Mouse (Mus musculus) layer of hippocampus, postnatal 36 days (tissue): ENCODE measurements around the gene Sbno1. TPM values are rescaled to one million over a fixed set of nuclear protein-coding genes. Genes with fewer than 3 reads are reported as not detected.
"Not testable (repeated sequence)": the region's sequence is repeated elsewhere in the genome, so short reads cannot be mapped to it uniquely, and the experiment has no call there.

Experiments
- DNase-seq, 2 experiments: peaks; one replicate each; pipeline ENCODE4 v3.0.0; 2022
- total RNA-seq, 2 experiments: library from RNA; stranded (reverse); gene quantifications; 2 replicates each; pipeline ENCODE4 v1.2.3; 2021

Sbno1 gene
- total RNA-seq: 100 to 1,000 TPM; 148 to 157 TPM

DNA sequence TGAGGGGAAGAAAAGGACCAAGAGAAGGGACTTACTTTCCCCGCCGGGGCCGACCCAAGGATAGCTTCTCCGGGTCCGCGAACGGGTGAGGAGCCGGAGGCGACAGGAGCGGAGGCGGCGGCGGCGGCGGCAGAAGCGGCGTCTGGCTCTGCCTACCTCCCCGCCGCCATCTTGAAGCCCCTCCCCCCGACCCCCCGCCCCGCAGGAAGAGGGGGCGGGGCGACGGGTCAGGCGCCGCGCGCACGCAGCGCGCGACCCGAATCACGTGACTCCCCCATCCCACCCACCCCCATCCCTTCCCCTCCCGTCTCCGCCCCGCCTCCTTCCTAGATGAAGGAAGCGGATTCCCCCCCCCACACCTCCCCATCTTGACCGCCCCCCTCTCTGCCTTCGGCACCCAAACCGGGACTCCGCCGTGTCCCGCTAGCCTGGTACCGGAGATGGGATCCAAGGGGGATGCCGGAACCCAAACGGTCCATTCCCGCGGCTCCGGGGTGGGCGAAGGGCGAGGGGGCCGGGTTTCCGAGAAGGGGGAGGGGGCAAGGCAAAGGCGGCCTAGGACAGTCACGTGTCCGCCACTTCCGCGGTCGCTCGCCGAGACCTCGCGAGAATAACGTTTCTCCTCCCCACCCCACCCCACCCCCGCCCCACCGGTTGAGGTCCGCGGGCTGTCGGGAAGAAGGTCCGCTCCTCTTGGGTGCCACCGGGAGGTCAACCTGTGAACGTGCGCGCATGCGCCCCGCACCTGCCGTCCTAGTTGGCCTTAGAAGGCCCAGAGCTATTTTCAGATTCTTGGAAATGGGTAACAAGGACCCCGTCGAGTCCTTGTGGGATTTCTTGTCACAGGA is at the start of gene Sbno1:
Sbno1 (minus strand) TSS at position 590 of the 848 bp plus-strand sequence.
- peak; percentile 89 to 90 for DNase-seq

DNA sequence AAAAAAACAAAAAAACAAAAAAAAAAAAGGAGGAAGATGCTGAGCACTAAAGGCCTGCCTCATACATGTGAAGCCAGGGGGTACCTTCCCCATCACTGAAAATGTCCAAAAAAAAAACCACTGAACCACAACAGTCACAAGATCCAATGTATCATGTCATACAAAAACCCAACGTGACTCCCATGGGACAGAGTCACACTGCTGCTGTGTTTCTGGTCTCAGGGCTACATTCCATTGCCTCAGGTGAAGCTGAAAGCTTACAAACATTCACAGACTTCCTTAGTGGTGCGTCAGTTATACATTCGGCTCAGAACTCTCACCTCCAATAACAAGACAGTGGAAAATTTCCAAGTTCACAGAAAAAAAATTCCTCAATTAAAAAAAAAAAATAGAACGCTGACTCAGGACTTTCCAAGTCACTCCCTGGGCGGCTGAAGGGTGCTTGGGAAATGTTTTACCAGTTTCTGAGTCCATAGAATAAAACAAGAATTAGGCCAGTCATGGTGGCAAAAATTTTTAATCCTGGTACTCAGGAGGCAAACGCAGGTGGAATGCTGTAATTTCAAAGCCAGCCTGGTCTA is 44.9 kb upstream of the Sbno1 start:
- DNase-seq: no peak

DNA sequence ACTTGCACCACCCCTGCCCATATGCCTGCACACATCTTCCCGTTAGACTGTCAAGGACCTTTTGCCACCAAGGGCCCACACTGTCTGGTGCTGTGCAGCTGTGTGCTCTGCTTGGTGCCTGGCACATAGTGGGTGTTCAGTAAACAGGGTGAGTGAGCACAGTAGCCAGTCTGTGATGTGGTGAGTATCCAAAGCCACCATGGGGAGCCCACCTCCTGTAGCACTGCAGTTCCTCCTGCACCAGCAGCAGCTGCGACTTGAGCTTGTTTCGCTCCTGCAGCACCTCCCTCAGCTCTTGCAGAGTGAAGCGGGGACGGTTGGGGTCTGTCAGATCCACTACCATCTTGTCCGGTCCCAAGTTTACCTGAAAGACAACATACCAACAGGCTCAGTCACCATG is 43.7 kb upstream of the Sbno1 start:
- no peak for DNase-seq

DNA sequence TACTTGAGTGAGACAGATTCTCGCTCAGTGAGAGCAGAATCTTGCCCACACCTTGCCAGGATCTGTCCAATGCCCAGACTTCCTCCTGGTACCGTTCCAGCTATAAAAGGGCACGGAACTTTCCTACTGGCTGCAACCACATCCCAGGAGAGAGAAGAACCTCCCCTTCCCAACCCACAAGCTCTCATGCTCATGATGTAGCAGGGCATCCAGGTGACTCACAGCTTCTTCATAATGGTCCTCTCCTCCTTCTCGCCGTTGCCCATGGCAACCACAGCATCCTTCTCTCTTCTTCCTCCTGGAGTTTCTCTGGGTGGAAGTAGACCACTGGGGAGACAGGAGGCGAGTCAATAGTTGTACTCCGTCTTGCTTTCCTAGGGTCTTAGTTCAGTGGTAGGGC is 42.6 kb upstream of the Sbno1 start:
- DNase-seq: no peak

DNA sequence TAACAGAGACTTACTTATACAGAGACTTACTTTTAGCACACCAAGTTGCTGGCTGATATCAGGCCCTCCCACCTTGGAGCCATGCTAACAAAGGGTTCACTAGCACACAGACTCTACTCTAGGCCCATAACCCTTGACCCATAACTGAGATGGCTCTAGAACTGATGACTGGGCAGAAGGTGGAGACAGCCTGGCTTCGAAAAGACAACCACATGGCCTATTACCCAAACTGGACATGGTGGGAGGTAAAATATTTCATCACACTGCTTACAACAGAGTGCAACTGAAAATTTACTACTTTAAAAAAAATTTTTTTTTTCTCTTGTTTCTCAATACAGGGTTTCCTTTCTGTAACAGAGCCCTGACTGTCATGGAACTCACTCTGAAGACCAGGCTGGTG is 42.0 kb upstream of the Sbno1 start:
- DNase-seq: no peak

DNA sequence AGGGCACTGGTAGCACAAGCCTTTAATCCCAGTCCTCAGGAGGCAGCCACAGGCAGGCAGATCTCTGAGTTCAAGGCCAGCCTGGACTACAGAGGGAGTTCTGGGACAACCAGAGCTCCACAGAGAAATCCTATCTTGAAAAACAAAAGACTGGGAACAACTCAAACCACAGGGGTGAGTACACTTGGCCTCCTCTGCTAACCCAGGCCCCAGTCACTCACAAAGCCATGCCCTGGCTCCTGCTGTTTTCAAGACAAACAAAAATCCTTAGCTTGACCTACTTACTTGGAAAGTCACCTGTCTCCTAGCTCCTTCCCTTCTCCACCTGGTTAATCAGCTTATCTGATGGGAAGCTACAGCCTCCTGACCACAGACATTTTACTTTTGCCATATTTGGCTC is 39.1 kb upstream of the Sbno1 start:
- DNase-seq: no peak

DNA sequence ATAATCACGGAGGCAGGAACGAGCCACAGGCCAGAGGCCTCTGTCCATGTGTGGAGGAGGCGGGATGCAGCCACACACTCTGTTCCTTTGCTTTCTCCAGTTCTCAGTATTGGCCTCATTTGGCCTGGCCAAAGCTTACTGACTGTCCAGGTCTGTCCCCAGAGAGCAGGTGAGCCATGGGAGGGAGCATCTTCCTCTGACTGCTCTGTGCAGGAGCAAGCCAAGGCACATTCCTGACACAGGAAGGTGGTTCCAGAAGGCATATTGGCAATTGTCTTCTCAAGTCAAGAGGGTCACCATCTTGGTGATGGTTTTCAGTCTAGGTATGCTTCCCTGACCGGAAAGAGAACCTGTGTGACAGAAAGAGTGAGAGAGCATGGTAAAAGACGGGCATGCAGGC is 37.7 kb upstream of the Sbno1 start:
- DNase-seq: no peak

DNA sequence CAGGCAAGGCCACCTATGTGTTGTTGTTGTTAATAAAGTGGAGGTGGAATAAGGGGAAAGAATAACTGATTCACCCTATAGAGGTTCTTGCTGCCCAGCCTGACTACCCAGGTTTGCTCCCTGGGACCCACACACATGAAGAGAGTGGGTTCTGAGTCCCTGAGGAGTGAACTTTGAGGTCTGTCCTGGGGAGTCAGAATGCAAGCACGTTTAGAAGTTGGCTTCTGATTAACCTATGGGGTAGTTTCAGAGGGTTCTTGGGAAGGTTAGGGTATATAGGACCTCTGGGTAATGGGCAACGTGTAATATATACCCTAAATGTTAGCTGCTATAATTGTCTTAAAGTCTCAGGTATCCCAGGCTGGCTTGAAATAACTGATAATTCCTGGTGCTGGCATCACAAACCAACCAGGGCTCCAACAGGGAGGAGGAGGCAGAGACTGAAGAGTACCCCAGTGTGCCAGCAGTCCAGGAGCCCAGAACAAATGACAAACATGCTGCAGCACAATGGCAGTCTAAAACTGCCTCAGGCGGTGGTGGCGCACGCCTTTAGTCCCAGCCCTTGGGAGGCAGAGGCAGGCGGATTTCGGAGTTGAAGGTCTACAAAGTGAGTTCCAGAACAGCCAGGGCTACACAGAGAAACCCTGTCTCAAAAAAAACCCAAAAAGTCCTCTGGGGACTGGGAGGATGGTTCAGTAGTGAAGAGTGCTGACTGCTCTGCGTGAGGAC is 36.7 kb upstream of the Sbno1 start:
- no peak for DNase-seq

DNA sequence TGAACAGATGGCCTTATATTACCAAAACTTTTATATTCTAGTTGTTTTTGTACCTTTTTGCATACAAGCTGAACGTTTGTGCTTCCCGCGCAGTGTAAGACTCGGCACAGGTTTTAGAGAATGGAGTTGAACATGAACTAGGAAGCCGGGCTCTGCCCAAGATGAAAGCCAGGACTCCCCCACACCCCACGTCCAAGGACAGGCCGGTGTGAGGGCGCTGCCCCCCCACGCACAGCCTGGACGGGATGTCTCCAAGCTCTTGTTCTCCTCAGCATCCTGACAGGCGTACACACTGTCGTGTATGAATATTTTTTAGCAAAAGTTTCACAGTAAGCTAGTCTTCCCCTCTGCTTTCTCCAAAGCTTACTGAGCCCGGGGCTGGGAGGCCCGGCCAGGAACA is 35.1 kb upstream of the Sbno1 start:
- DNase-seq: not testable (repeated sequence)

DNA sequence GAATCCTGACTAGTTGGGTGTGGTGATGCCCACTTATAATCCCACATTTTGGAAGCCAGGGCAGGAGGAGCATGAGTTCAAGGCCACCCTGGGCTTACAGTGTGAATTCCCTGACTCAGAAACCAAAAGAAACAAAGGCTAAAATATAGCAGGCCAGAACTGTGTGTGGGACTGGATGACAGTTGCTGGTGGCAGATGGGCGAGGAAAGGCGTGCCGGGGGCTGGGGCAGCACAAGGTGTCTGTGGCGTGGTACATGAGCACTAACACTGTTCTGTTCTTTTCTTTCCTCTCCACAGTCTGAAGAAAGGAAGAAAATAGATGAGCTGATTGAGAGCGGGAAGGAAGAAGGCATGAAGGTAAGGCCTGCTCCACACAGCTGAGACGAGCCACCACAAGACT is 31.0 kb upstream of the Sbno1 start:
- DNase-seq: no peak

DNA sequence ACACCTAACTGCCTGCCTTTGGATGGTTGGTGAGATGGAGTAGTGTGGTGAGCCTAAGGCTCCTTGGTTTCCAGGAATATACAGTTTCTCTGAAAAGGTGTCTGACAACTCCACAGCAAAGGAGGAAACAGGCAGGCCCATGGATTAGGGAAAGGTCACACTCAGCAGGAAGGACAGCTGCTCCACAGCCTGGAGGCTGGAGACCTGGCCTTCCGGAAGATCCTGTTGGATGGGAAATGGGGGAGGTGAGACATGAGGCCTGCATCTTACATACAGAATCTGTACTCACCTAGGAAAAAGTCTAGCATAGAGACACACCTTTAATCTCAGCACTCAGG is 28.2 kb upstream of the Sbno1 start:
- no peak for DNase-seq

DNA sequence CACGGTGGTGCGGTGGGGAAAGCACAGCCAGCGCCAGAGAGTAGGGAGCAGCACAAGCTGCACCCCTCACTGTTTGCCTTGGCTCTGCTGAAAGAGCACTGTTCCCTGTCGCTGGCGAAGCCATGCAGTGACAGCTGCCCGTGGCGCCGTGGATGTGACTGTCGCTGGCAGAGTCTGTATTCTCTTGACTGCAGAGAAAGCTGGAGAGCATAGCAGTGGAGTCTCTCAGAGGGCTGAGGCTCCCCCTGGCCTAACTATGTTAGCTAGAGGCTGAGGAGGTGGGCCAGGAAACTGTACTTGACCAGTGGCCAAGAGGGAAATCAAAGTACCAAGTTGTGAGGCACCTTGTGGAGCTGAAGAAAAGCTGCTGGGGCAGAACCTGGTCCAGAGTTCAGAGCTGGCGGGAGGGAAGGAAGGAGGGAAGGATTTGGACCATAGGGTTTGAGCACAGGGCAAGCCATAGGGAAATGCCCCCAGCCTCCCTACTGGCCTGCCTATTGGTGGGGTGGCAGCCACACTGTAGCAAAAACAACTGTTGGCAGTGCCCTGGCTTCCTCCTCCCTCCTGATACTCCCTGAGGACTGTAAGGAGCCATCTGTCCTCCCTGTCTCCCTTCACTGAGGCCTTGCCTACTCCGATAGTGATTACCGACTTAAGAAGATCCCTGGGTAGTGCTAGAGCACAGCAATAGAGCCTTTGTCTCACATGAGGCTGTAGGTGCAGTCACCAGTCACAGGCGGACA is 27.7 kb upstream of the Sbno1 start:
- peak; percentile 82 to 83 for DNase-seq

DNA sequence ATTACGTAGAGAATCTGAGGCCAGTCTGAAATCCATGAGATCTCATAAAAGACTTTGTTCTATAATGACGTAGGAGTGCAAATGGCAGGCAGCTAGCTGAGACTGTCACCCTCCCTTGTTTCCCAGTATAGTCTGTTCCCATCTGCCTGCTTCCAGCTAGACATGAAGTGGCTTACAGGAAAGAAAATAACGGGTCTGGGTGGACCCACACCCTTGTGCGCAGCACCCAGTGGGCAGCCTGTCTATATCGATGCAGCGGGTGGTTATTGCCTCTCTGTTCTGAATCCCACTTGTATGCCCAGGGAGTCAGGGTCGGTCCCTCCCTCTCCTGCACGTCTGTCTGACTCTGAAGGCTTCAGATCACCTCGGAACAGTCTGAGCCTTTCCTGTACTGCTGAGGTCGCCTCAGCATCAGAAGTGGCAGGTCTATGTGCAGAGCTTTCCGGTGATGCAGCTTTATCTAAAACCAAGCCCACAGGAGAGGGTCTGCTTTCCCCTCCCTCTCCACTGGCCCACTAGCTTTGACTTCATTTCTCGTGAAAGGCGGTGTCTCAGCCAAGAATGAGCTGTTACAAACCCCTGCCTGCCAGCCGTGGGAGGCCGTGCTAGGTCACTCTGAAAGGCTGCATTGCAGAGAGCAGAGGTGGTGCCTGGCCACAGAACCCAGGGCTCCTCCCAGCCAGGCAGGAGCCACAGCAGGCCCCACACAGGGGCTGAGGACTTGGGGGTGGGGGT is 26.9 kb upstream of the Sbno1 start:
- DNase-seq: peak; percentile 53 to 62

DNA sequence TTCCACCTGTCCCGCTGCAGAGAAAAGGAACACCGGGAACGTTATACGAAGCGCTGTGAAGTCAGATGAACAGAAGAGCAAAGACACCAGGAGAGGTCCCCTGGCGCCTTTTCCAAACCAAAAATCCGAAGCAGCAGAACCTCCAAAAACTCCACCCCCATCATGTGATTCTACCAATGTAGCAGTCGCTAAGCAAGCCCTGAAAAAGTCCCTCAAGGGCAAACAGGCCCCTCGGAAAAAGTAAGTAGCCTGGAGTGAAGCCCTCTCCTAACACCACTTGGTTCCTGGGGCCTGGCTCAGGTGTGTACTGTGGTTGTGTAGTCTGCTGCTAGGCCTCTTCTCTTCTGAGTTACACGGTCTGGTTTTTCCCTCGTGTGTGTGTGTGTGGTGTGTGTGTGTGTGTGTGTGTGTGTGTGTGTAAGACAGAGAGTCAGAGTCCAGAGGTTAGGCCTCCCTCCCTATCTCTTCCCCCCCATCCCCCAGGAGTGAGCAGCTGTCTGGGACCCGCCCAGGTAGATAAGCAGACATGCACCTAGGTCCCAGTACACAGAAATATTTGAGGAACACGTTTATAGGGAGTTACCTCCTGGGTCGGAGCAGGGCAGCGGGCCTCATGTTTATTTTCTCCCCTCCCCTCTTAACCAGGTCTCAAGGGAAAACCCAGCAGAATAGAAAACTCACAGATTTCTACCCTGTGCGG is 25.0 kb upstream of the Sbno1 start:
- DNase-seq: no peak

DNA sequence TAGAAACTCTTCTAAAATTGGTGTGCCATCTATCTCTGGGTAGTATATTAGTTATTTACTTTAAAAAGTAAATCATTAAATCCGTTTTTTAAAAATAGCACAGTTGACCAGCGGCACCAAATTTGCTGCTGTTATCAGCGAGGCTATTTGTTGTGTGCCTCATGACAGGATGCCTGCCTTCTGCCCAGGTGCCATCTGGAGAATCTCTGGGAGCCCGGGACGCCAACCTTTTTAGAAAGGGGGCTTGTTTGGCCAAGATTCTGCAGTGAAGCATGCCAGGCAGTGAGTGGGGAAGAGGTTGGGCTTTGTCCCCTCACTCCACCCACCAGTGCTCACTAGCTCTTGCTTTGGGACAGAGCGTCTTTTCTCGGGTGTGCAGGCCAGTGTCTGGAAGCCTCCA is 24.2 kb upstream of the Sbno1 start:
- DNase-seq: no peak

DNA sequence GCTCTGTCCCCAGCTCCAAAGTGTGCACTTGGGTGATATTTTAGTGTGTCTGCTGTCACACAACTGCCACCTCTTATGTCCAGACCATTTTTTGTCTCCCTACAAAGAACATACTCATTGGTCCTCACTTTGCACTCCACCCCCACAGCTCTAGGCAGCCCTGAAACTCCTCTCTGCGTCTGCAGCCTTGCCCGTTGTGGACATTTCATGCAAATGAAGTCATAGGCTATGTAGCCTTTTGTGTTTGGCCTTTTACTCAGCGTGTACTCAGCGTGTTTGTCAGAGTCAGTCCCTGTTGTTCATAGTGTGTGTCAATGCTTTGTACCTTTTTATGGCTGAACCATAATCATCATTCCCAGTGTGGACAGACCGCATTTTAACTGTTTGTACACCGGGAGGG is 23.7 kb upstream of the Sbno1 start:
- no peak for DNase-seq

DNA sequence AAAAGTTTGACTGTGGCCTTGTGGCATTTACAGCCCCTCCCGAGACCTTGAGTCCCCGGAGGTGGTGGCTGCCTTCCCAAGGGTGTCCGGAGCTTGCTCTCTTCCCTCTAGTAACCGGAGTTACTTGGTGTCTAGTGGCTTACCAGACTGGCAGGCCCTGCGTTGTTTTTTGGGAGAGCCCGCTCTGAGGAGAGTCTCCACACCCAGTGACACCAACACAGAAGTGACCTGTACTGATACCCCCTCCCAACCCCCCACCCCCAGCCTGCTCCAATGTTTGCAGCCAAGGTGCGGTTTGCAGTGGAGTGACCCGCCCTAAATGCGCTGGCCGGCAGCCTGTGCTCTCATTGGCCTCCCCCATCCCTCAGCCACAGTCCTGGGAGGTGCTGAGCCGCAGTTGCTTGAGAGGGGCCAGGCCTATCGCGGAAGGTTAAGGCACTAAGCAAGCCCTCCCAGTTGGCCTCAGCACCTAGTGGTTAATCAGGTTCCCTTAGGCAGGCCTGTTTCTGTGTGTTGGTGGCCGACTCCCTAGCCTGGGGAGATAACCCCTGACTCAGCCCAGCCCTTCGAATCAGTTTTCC is 20.6 kb upstream of the Sbno1 start:
- DNase-seq: no peak

DNA sequence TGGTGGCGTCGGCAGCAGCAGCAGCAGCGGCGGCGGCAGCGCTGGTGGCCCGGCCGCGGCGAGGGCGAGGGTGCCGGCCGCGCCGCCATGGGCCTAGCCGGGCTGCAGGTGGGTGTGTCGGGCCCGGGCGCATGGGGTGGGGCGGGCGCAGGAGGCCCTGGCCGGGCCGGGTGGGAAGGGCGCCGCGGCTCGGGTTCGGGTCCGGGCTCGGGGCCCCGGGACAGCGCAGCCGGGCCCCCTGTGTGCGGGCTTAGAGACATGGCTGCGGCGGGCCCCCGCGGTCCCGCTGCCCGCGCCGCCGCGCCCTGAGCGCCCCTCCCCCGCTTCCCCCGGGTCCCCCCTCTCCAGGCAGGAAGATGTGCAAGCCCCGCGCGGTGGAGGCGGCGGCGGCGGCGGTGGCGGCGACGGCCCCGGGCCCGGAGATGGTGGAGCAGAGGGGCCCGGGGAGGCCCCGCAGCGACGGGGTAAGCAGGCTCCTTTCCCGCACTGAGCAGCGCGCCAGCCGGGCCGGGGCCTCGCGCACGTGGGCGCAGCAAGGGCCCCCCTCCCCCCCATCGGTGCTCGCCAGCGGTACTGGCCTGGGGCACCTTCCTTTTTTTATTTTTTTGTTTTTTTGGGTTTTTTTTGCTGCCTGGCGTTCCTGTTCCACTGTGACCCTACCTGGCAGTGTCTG is 20.0 kb upstream of the Sbno1 start:
- no peak for DNase-seq

DNA sequence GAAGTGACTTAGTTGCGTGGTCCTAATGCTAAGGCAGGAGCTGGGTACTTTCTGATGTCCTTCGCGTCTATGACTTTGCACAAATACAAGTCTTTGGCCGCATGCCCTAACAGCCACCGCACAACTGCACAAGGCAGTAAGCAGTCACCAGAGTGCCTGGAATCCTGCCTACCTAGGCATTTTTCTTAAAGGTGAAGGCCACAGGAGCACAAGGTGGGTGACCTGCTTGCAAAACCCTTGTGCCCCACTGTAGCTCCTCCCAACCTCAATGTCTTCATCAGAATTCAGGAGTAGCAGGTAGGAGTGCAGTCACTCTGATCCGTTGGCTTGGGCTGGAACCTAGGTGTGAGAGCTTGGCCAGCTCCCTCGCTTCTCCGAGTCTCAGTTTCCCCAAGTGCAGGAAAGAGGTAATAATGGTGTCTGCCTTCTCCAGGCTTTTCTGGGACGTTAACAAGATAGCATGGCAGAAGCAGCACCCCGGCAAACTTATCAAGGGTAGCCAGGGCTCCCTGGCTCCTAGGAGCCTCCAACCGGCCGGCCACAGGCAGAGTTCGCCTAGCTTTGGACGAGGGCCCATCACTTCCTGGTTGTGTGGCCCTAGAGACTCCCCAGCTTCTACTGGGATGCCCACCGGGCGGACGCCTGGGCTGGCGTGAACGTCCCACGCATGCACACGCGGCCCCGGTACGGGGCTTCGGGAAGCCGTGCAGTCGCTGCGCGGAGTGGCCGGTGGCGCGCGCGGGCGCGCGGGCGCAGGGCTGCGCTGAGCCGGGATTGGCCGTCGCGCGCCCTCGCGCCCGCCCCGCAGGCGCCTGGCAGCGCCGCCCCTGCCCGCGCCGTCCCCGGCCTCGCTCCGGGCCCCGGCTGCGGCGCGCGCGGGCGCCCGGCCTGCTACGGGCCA is 19.1 kb upstream of the Sbno1 start:
- peak; percentile 77 for DNase-seq

DNA sequence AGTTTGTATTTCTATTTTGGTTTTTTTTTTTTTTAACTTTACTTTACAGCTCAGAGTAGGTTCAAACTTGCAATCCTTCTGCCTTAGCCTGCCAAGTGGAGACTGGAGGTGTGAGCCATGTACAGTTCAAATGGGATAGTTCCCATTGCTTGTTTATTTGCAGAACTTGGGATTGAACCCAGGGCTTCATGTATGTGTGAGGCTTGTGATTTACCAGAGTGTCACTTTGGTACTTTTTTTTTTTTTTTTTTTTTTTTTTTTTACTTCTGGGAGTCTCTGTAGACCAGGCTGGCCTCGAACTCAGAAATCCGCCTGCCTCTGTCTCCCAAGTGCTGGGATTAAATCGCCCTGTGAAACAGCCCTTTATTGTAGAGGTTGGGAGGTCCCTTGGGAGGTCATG is 18.4 kb upstream of the Sbno1 start:
- no peak for DNase-seq
